Mouse (Mus musculus) myocyte (in vitro differentiated cells): ENCODE data around the gene Gamt. TPM values are rescaled to one million over a fixed set of nuclear protein-coding genes. Genes with fewer than 3 reads are reported as not detected.
"Not testable (repeated sequence)": the region's sequence is repeated elsewhere in the genome, so short reads cannot be mapped to it uniquely, and the experiment has no call there.

ENCODE experiments used
- H3K27me3 ChIP-seq: one replicate; pipeline ENCODE4 v1.6.1; 2011; ENCODE audit not compliant: control insufficient read depth, insufficient read depth, insufficient read length
- H3K36me3 ChIP-seq: one replicate; pipeline ENCODE4 v1.6.1; 2011; ENCODE audit not compliant: control insufficient read depth, insufficient read depth
- H3K4me2 ChIP-seq: one replicate; pipeline ENCODE4 v1.6.1; 2011; ENCODE audit warnings: low read depth, control low read depth
- H3K4me3 ChIP-seq: one replicate; pipeline ENCODE4 v1.5.1; 2011; ENCODE audit warnings: mild to moderate bottlenecking, control low read depth, moderate library complexity
- H3K79me2 ChIP-seq: one replicate; pipeline ENCODE4 v1.6.1; 2011; ENCODE audit not compliant: control insufficient read depth, insufficient read depth
- H3ac ChIP-seq: one replicate; pipeline ENCODE4 v1.6.1; 2011; ENCODE audit not compliant: control insufficient read depth, insufficient read length
- CEBPB ChIP-seq: IDR thresholded peaks from 2 replicates; pipeline ENCODE4 v1.6.1; 2011; ENCODE audit warnings: mild to moderate bottlenecking, moderate library complexity; ENCODE audit not compliant: poor library complexity, insufficient read depth, severe bottlenecking
- E2F4 ChIP-seq: IDR thresholded peaks from one replicate; pipeline ENCODE4 v1.6.1; 2011; ENCODE audit warnings: mild to moderate bottlenecking, control low read depth, moderate library complexity; ENCODE audit not compliant: insufficient read depth
- MAX ChIP-seq: IDR thresholded peaks from one replicate; pipeline ENCODE4 v1.6.1; 2011; ENCODE audit warnings: low read depth, mild to moderate bottlenecking, control low read depth
- MYOD1 ChIP-seq, 3 experiments: IDR thresholded peaks; one replicate each; pipeline ENCODE4 v1.6.1; 2011; ENCODE audit warnings: control low read depth in 2 of 3, low read depth in 2 of 3, mild to moderate bottlenecking in 2 of 3, moderate library complexity in 1 of 3; ENCODE audit not compliant: insufficient read length in 2 of 3, control insufficient read depth in 1 of 3
- MYOG ChIP-seq, 3 experiments: IDR thresholded peaks; one replicate each; pipeline ENCODE4 v1.6.1; 2011; ENCODE audit warnings: control low read depth in 2 of 3, low read depth in 2 of 3, mild to moderate bottlenecking in 2 of 3; ENCODE audit not compliant: insufficient read length in 2 of 3, control insufficient read depth in 1 of 3, insufficient read depth in 1 of 3
- POLR2A ChIP-seq: IDR thresholded peaks from one replicate; pipeline ENCODE4 v1.6.1; 2011; ENCODE audit warnings: low read depth, mild to moderate bottlenecking, control low read depth, moderate library complexity; ENCODE audit not compliant: insufficient read length
- POLR2AphosphoS2 ChIP-seq: IDR thresholded peaks from one replicate; pipeline ENCODE4 v1.6.1; 2011; ENCODE audit warnings: low read depth, control low read depth; ENCODE audit not compliant: insufficient read length
- REST ChIP-seq: IDR thresholded peaks from one replicate; pipeline ENCODE4 v1.6.1; 2011; ENCODE audit warnings: mild to moderate bottlenecking, control low read depth, moderate library complexity; ENCODE audit not compliant: insufficient read depth, insufficient read length
- SRF ChIP-seq: IDR thresholded peaks from one replicate; pipeline ENCODE4 v1.6.1; 2011; ENCODE audit warnings: low read depth; ENCODE audit not compliant: control insufficient read depth, insufficient read length
- TCF12 ChIP-seq: IDR thresholded peaks from one replicate; pipeline ENCODE4 v1.6.1; 2011; ENCODE audit warnings: mild to moderate bottlenecking, control low read depth; ENCODE audit not compliant: poor library complexity, insufficient read depth, severe bottlenecking
- TCF3 ChIP-seq: IDR thresholded peaks from one replicate; pipeline ENCODE4 v1.6.1; 2011; ENCODE audit warnings: low read depth, control low read depth; ENCODE audit not compliant: insufficient read length
- USF1 ChIP-seq: IDR thresholded peaks from one replicate; pipeline ENCODE4 v1.6.1; 2011; ENCODE audit warnings: low read depth, mild to moderate bottlenecking, control low read depth, moderate library complexity
- polyA plus RNA-seq: library from polyadenylated mRNA; unstranded; fragments of >200 nt; fragmentation: generic; extraction: Trizol; gene quantifications from one replicate; pipeline ENCODE4 v1.2.1, GENCODE M21; 2012; ENCODE audit warnings: missing spikeins

Gamt gene
- polyA plus RNA-seq, 1 experiment = 162 TPM

DNA sequence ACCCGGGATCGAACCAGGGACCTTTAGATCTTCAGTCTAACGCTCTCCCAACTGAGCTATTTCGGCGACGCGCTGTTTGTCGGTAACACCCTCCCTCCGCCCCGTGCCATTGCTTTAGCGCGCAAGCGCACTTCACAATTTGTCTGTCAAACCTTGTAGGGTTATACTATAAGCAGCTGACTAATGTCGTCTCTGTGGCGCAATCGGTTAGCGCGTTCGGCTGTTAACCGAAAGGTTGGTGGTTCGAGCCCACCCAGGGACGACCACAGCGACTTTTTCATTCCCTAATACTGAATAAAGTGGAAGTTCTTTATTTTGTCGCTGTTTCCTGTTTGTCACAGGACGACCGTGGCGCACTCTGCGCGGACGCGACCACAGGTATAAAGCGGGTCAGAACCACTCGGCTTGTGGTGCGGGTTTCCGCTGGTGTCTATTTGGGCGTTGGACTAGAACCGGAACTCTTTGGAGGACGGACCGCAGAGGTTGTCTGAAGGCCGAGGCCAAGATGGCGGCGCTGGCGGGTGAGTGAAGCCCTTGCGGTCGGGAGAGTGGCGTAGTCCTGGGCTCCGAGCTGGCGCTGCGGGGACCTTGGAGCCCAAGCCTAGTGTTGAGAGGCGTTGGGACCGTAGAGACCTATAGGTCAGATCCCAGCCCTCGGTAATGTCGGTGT lies 11.7 kb downstream of the Gamt start, which contains the start of gene Ndufs7:
Gene Ndufs7 (plus strand): TSS at position 151 of the 670 bp plus-strand sequence.
- H3K4me2 ChIP-seq = peak within 1 kb of the TSS; percentile 76
- peak within 1 kb of the TSS; percentile 25 for H3ac ChIP-seq
- H3K4me3 ChIP-seq = peak within 1 kb of the TSS; percentile 73
- no peaks in the 10 kb centered on the region for H3K27me3 ChIP-seq
- peaks cover 31% of the 10 kb centered on the region for H3K79me2 ChIP-seq
- peaks cover under 1% of the 10 kb centered on the region for H3K36me3 ChIP-seq
- TF ChIP-seq MYOD1 (IDR thresholded peaks at IDR 0.05; ENCODE audit: control insufficient read depth in 1 of 3, insufficient read length in 2 of 3, low read depth in 2 of 3) (peak in 1 of 3 experiments; percentile 18), CEBPB (peak; percentile 85), REST (no peak), TCF12 (no peak), SRF (peak; percentile 26), POLR2AphosphoS2 (peak; percentile 93), POLR2A (peak; percentile 93), MYOG (IDR thresholded peaks at IDR 0.05; ENCODE audit: control insufficient read depth in 1 of 3, insufficient read depth in 1 of 3, insufficient read length in 2 of 3, low read depth in 2 of 3) (peak in 1 of 3 experiments; percentile 49), TCF3 (no peak), E2F4 (peak; percentile 1)

DNA sequence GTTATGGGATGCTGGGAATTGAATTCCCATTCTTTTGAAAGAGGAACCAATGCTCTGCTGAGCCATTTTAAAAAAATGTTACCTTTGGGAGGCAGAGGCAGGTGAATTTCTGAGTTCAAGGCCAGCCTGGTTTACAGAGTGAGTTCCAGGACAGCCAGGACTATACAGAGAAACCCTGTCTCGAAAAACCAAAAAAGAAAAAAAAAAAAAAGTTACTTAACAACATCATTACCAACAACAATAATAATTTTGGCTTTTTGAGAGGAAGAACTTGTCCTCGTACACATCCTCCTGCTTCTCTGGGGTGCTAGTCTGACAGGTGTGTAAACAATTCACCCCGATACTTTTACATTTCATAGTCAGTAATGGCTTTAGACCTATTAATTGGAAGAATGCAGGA lies 12.4 kb downstream of the Gamt start:
- peak overlapping the region; percentile 73 for H3K4me3 ChIP-seq

DNA sequence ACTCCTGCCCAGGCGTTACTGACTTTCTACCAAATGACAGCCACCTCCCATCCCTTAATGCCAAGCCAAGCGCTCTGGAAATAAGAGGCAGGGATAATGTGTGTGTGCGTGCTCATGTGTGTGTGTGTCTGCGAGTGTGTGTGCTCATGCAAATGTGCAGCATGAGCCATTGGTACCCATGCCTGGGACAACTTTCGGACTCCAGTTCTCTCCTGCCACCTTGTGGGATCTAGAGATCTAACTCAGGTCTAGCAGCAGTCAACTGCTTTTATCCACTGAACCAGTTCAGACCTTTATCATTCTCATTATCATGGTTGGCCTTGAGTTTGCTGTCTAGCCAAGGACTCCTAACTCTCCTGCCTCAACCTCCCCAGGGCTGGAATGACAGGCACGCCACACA lies 13.0 kb downstream of the Gamt start:
- H3ac ChIP-seq = no peak overlapping the region
- TF ChIP-seq TCF12 (no peak), USF1 (no peak), TCF3 (no peak), SRF (no peak), POLR2AphosphoS2 (no peak), MAX (no peak), MYOG (IDR thresholded peaks at IDR 0.05; ENCODE audit: control insufficient read depth in 1 of 3, insufficient read depth in 1 of 3, insufficient read length in 2 of 3, low read depth in 2 of 3) (no peak), E2F4 (no peak), MYOD1 (IDR thresholded peaks at IDR 0.05; ENCODE audit: control insufficient read depth in 1 of 3, insufficient read length in 2 of 3, low read depth in 2 of 3) (no peak)
- H3K79me2 ChIP-seq = peaks cover 31% of the 10 kb centered on the region
- no peak overlapping the region for H3K4me2 ChIP-seq
- no peak overlapping the region for H3K4me3 ChIP-seq
- H3K27me3 ChIP-seq = no peaks in the 10 kb centered on the region
- no peaks in the 10 kb centered on the region for H3K36me3 ChIP-seq

More for the DNA sequence above, 12.4 kb downstream of the Gamt start:
- peak overlapping the region; percentile 63 for H3K4me2 ChIP-seq
- H3K36me3 ChIP-seq, H3ac ChIP-seq, H3K27me3 ChIP-seq: not testable (repeated sequence)
- H3K79me2 ChIP-seq = peaks cover 31% of the 10 kb centered on the region

DNA sequence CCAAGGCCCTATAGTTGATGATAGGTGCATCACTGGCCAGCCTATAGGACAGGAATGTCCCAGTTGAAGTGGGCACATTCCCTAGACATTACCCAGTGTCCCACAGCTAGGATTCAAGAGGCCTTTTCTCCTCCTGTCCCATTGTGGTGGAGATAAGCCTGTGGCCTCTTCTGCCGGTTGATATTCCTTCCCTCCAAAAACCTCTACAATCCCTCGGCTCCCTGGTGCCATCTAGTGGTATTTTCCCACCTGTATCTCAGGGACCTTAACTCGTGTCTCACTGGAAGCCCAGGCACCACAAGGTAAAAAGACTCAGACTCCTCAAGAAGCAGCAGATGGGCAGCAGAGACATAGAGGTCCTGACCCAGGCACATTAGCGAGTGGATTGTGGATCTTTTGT lies 15.2 kb downstream of the Gamt start:
- Histone ChIP-seq H3K36me3 (no peaks in the 10 kb centered on the region), H3K4me2 (no peak overlapping the region), H3K27me3 (no peaks in the 10 kb centered on the region), H3K79me2 (peaks cover 13% of the 10 kb centered on the region), H3ac (no peak overlapping the region), H3K4me3 (no peak overlapping the region)
- TF ChIP-seq TCF12 (no peak), SRF (peak; percentile 34)

DNA sequence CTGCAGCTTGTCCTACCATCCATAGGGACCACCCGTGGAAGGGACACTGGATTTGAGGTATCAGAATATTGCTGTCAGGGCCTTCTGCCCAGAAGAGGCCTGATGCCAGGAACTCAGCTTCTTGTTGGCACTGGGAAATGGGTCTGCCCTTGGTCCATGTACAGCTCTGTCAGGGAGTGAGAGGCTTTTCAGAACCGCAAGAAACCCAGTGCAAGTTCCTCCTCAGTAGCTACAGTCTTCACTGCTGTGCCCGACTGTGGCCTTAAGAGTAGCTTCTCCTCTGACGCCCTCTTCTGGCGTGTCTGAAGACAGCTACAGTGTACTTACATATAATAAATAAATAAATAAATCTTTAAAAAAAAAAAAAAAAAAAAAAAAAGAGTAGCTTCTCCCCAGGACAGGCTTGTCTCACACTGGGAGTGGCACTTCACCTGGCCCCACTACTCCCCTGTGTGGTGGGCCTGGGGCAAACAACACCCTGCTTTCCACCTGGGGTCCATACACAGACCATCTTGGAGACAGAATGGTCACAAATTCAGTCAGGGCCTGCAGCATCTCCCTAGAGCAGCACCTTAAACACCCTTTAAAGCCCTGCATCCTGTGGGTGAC lies 15.9 kb downstream of the Gamt start:
- Histone ChIP-seq H3K4me3 (no peak overlapping the region), H3K27me3 (no peaks in the 10 kb centered on the region), H3K4me2 (no peak overlapping the region), H3K79me2 (peaks cover 6% of the 10 kb centered on the region), H3ac (no peak overlapping the region), H3K36me3 (no peaks in the 10 kb centered on the region)
- TF ChIP-seq REST = no peak
- no peak for TF ChIP-seq POLR2A
- no peak for TF ChIP-seq TCF12
- no peak for TF ChIP-seq TCF3
- no peak for TF ChIP-seq USF1
- no peak for TF ChIP-seq POLR2AphosphoS2
- TF ChIP-seq E2F4 = no peak
